Mouse (Mus musculus) ES-Bruce4 (cell line): ENCODE measurements around the gene Gm13698.

ENCODE experiments used
- CTCF ChIP-seq: IDR thresholded peaks from one replicate; pipeline ENCODE4 v1.8.1; 2011; ENCODE audit warnings: low read depth, low read length
- EP300 ChIP-seq: IDR thresholded peaks from 2 replicates; pipeline ENCODE4 v1.6.1; 2011; ENCODE audit warnings: low read depth, low read length; ENCODE audit not compliant: insufficient read depth
- POLR2A ChIP-seq: IDR thresholded peaks from one replicate; pipeline ENCODE4 v1.8.1; 2011; ENCODE audit warnings: low read length; ENCODE audit not compliant: insufficient read depth

DNA sequence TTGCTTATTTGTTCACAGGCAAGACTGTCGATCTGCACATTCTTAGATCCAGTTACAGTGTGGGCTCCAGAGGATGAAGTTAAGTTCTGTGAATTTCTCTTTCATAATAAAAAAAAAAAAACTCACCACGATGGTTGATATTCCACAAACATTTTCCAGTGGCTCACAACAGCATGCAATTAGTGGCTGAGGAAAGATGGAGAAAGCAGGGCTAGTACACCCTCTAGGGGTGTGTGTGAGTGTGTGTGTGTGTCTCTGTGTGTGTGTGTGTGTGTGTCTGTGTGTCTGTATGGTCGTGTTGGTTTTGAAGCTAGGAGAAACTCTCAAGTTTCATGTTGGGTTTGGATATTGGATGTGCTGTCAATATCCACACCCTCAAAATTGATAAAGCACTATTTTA lies 14.1 kb upstream of the Gm13698 start:
- TF ChIP-seq CTCF: no peak
- no peak for TF ChIP-seq POLR2A
- TF ChIP-seq EP300: no peak
